Mouse (Mus musculus) heart, adult 2 months (tissue): ENCODE results near the gene Casq1. TPM values are rescaled to one million over a fixed set of nuclear protein-coding genes. Genes with fewer than 3 reads are reported as not detected.

Source experiments
- DNase-seq, 2 experiments: peaks; one replicate each; pipeline ENCODE4 v3.0.0; 2021
- H3K27ac ChIP-seq: fragments of 200-600 bp; 2 replicates; pipeline ENCODE4 v1.8.1; 2022
- H3K27me3 ChIP-seq: fragments of 200-500 bp; 2 replicates; pipeline ENCODE4 v1.6.1; 2012; ENCODE audit warnings: mild to moderate bottlenecking, low read length, inconsistent platforms, mixed read lengths; ENCODE audit not compliant: control insufficient read depth, insufficient read depth
- H3K36me3 ChIP-seq: fragments of 200-500 bp; 2 replicates; pipeline ENCODE4 v1.6.1; 2012; ENCODE audit warnings: low read length, inconsistent platforms; ENCODE audit not compliant: control insufficient read depth, insufficient read depth
- H3K4me1 ChIP-seq: fragments of 200-500 bp; 2 replicates; pipeline ENCODE4 v1.6.1; 2011; ENCODE audit warnings: low read length; ENCODE audit not compliant: control insufficient read depth, insufficient read depth
- H3K4me3 ChIP-seq: fragments of 200-600 bp; 2 replicates; pipeline ENCODE4 v1.8.1; 2022
- H3K79me2 ChIP-seq: fragments of 200-500 bp; replicated peaks from 2 replicates; pipeline ENCODE4 v1.6.1; 2012; ENCODE audit warnings: mild to moderate bottlenecking, inconsistent platforms, low read length, moderate library complexity, mixed read lengths; ENCODE audit not compliant: control insufficient read depth, insufficient read depth
- H3K9ac ChIP-seq: fragments of 200-500 bp; 2 replicates; pipeline ENCODE4 v1.6.1; 2012; ENCODE audit warnings: low read depth, mild to moderate bottlenecking, control low read depth, inconsistent platforms, low read length, mixed read lengths
- CTCF ChIP-seq: fragments of 200-600 bp; IDR thresholded peaks from 2 replicates; pipeline ENCODE4 v1.8.1; 2022; ENCODE audit warnings: antibody characterized with exemption, mild to moderate bottlenecking, moderate library complexity
- EP300 ChIP-seq: fragments of 200-500 bp; IDR thresholded peaks from 2 replicates; pipeline ENCODE4 v1.6.1; 2011; ENCODE audit warnings: low read depth, low read length, control low read depth; ENCODE audit not compliant: insufficient read depth
- POLR2A ChIP-seq: fragments of 200-500 bp; IDR thresholded peaks from 2 replicates; pipeline ENCODE4 v1.6.1; 2011; ENCODE audit warnings: mild to moderate bottlenecking, low read depth, low read length, control low read depth; ENCODE audit not compliant: insufficient read depth
- WGBS: fragments of 180-500 bp; shearing (Covaris S2); methylation state at CpG from one replicate; pipeline ENCODE4 v1.1.7; 2018; 5-methylcytosine and 5-hydroxymethylcytosine counted together
- intact Hi-C: fragments of 180-260 bp; cut with DNase I; formaldehyde crosslinking; loops from one replicate; pipeline ENCODE4 v1.15.1; 2025
- polyA plus RNA-seq: library from polyadenylated mRNA; depleted of rRNA; stranded (reverse); fragments of >200 nt; gene quantifications from 2 replicates; pipeline ENCODE4 v1.2.3, GENCODE M21; 2012
- total RNA-seq, 2 experiments: library from RNA; stranded (reverse); gene quantifications; 2 replicates each; pipeline ENCODE4 v1.2.3; 2021

Casq1 gene
- total and polyA plus RNA-seq, 3 experiments = 3.3 to 53.8 (median 5.6) TPM

- DNase-seq = no peak
- Histone ChIP-seq H3K27ac (peak overlapping the region; percentile 97), H3K36me3 (peaks cover 8% of the 10 kb centered on the region; the same call in 1 of the 2 replicates), H3K9ac (peak overlapping the region; percentile 54), H3K79me2 (peaks cover 2% of the 10 kb centered on the region), H3K27me3 (no peaks in the 10 kb centered on the region; the same call in 1 of the 2 replicates), H3K4me1 (peaks cover 34% of the 10 kb centered on the region), H3K4me3 (peak overlapping the region; percentile 95)
- intact Hi-C loops = no loop called here
- 36% methylated on average over 15 of the region's 15 CpGs for WGBS
- no peak for TF ChIP-seq CTCF
- no peak for TF ChIP-seq EP300
- no peak for TF ChIP-seq POLR2A
These were observed 14.6 kb downstream of the Casq1 start for GRCm38 (mm10) chr1:172204814-172205740.

DNA sequence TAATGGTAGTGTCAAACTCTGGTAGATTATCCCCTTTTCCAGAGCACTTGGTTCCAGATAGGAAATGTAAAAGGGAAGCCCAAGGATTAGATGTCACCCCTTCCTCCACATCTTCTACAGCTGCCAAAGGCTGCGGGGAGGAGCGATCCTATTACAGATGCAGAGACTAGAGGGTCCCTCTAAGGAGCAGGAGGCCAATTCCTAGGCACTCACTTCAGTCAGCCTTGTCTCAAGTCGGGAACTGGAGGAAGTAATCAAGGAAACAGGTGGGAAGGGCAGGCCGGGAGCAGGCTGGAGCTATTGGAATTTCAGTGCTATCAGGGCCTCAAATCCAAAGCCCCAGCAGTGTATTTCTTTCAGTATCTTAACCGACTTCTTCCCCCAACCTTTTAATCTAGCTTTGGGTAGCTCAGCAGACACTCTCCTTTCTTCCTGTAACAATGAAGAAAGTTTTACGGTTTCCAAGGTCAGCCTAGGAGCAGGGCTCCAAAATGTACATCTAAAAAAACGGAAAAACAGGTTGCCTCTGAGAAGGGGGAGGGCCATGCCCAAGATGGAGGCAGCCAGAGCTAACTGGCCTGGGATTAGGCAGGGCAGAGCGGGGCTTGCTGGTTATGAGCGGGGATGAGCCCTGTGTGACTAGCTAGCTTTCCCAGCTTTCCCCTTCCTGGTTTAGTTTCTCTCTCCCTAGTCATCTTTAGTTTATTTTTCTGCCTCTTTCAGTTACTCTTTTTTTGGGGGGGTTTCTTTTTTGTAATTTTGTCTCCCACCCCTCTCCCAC is 15.4 kb downstream of the Casq1 start:
- 24% methylated on average over 9 of the region's 9 CpGs for WGBS
- Histone ChIP-seq H3K27ac (peak overlapping the region; percentile 82), H3K4me1 (peaks cover 34% of the 10 kb centered on the region), H3K27me3 (no peaks in the 10 kb centered on the region; the same call in 1 of the 2 replicates), H3K79me2 (peaks cover 2% of the 10 kb centered on the region), H3K4me3 (peak overlapping the region; percentile 4; the same call in 1 of the 2 replicates), H3K36me3 (peaks cover 11% of the 10 kb centered on the region; the same call in 1 of the 2 replicates), H3K9ac (peak overlapping the region; percentile 38; the same call in 1 of the 2 replicates)
- intact Hi-C loops = no loop called here
- no peak for TF ChIP-seq CTCF
- TF ChIP-seq EP300 = no peak
- TF ChIP-seq POLR2A = no peak
- no peak for DNase-seq

DNA sequence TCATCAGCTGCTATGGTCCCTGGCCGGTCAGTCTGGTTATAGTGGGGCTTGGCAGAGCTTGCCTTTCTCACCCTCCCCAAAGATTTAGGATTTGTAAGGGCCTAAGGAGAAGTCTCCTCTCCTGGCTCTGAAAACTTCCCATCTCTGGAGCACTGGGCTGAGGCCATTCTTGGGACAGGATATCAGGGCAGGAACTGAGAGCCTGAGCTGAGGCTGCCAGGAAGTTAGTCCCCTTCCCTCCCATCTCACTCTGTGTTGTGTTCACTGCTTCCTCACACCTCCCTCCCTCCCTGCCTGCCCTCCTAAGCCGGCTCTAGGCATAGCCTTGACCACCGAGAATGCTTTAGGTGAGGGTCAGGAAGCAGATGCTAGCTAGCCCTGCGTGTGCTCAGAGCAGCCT is 16.1 kb downstream of the Casq1 start:
- H3K9ac ChIP-seq = no peak overlapping the region
- intact Hi-C loops = no loop called here
- peaks cover 34% of the 10 kb centered on the region for H3K4me1 ChIP-seq
- peak in 1 of 2 experiments; percentile 60 for DNase-seq
- no peak overlapping the region; the same call in 1 of the 2 replicates for H3K4me3 ChIP-seq
- peaks cover 2% of the 10 kb centered on the region for H3K79me2 ChIP-seq
- no peak for TF ChIP-seq CTCF
- TF ChIP-seq POLR2A = peak; percentile 30; the same call in 1 of the 2 replicates
- 0 out of 2 replicates have a peak, but pooled peaks have one; percentile 27 for TF ChIP-seq EP300
- H3K27ac ChIP-seq = peak overlapping the region; percentile 82
- WGBS = 23% methylated on average over 4 of the region's 4 CpGs
- H3K27me3 ChIP-seq = no peaks in the 10 kb centered on the region; the same call in 1 of the 2 replicates
- peaks cover 11% of the 10 kb centered on the region; the same call in 1 of the 2 replicates for H3K36me3 ChIP-seq

- H3K36me3 ChIP-seq = peaks cover 11% of the 10 kb centered on the region; the same call in 1 of the 2 replicates
- no peak for DNase-seq
- WGBS = 23% methylated on average over 2 of the region's 2 CpGs
- no peak overlapping the region; the same call in 1 of the 2 replicates for H3K4me3 ChIP-seq
- no peaks in the 10 kb centered on the region; the same call in 1 of the 2 replicates for H3K27me3 ChIP-seq
- H3K4me1 ChIP-seq = peaks cover 34% of the 10 kb centered on the region
- TF ChIP-seq POLR2A = no peak
- TF ChIP-seq EP300 = no peak
- TF ChIP-seq CTCF = no peak
- intact Hi-C loops = no loop called here
- H3K9ac ChIP-seq = no peak overlapping the region
- H3K27ac ChIP-seq = peak overlapping the region; percentile 82
- H3K79me2 ChIP-seq = peaks cover 2% of the 10 kb centered on the region
These were observed 16.7 kb downstream of the Casq1 start for GRCm38 (mm10) chr1:172202894-172203522.

DNA sequence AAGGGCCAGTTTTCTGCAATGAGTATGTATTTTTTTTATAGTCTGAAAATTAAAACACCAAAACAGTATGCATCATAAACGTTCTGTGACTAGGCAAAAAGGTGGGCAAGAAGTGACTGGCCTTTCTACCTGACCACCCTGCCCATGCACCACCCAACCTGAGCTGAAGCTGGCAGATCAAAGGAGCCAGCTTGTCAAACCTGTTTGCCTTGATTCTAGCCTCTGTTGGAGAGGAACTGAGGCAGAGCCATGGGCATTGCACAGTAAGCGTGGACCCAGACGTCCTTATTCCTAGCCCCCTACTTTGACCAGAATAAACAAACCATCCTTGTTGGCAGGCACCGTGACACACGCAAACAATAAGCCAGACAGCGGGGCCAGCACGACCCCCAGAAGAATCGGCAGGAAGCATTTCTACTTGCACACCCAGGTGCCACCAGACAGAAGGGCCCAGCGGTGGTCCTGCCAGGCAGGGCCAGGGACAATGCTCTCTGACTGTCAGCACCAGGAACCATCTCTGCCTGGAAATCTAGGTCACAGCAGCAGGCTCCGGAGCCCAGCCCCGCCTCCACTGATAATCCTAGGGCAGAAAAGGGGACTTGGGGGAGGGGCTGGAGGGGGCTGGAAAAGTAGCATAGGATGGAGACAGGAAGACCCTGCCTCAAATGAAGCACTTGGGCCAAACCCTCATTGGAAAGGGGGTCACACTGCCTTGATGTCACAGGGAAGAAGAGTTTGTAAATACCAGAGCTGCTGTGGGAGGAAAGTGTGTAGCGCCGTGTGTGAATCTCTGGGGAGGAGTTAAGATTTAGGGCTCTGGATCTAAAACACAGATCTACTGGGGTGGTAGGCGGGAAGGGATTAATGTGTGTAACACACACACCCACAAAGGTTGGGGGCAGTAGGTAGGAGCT is 17.4 kb downstream of the Casq1 start:
- peak overlapping the region; percentile 60 for H3K27ac ChIP-seq
- peaks cover 2% of the 10 kb centered on the region for H3K79me2 ChIP-seq
- H3K4me3 ChIP-seq = no peak overlapping the region; the same call in 1 of the 2 replicates
- H3K27me3 ChIP-seq = no peaks in the 10 kb centered on the region; the same call in 1 of the 2 replicates
- DNase-seq = peak in 1 of 2 experiments; percentile 35
- peaks cover 32% of the 10 kb centered on the region for H3K4me1 ChIP-seq
- H3K36me3 ChIP-seq = peaks cover 11% of the 10 kb centered on the region; the same call in 1 of the 2 replicates
- intact Hi-C loops = no loop called here
- no peak overlapping the region for H3K9ac ChIP-seq
- TF ChIP-seq CTCF = no peak
- no peak for TF ChIP-seq POLR2A
- TF ChIP-seq EP300 = no peak
- WGBS = 15% methylated on average over 14 of the region's 14 CpGs
